Mouse (Mus musculus): ENCODE data around the gene Igsf9b. TPM values are rescaled to one million over a fixed set of nuclear protein-coding genes. Genes with fewer than 3 reads are reported as not detected.

Gene Igsf9b
- polyA plus RNA-seq, 1 experiment, result not detected

DNA sequence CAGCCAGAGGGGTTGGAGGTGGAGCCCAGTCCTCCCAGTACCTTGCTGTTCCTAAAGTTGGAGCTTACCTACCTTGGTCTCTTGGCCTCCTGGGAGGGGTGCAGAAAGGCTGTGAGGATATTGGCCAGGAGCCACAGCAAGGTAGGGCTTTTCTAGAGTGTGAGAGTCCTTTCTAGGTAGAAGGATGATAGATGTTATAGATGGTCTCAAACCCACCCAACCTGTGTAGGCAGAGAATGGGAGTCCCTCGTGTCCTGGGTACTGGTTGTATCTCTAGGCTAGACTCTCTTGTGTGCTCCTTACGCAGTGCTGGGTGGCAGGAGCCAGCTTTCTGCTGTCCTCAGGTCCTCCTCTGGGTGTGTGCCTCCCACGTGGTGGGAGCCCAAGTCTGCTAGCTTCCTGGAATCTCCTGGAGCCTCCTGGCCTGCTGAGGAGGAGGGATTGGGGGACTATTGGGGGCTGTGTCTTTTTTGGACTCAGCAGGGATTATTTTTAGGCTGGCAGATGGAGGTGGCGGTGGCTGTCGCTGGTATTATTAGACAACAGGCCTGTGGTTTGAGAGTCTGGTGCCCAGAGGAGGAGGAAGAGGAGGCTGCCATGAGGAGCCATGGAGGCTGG is 5.6 kb downstream of the Igsf9b start:
- Histone ChIP-seq H3K4me3 (ENCODE audit: insufficient read depth, low read depth, low read length) (no peak overlapping the region), H3K27ac (replicated peaks; ENCODE audit: low read depth, low read length) (no peak overlapping the region)

DNA sequence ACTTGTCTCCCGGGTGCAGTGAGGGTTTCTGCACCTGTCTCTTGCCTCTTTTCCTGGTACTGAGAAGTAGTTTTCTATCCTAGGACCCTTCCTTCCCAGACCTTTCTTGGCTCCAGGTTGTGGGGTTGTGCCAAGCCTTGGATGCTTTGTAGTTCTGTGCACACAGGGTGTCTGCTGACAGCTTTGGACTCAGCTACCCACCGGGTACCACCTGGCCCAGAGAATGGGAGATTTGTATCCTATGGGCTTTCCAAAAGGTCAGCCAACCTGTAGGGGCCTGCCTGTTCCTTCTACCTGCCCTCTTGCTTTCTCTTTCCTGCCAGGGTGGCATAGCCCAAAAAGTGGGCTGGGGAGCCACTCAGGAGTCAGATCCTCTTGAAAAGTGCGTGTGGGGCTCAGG is 6.5 kb downstream of the Igsf9b start:
- Histone ChIP-seq H3K4me1 (ENCODE audit: control insufficient read depth, insufficient read depth, insufficient read length, low read length) (no peaks in the 10 kb centered on the region), H3K4me3 (ENCODE audit: insufficient read depth, low read depth, low read length) (no peak overlapping the region), H3K27ac (replicated peaks; ENCODE audit: low read depth, low read length) (no peak overlapping the region)

More for the DNA sequence above, 5.6 kb downstream of the Igsf9b start:
- no peaks in the 10 kb centered on the region for H3K4me1 ChIP-seq (ENCODE audit: control insufficient read depth, insufficient read depth, insufficient read length, low read length)

DNA sequence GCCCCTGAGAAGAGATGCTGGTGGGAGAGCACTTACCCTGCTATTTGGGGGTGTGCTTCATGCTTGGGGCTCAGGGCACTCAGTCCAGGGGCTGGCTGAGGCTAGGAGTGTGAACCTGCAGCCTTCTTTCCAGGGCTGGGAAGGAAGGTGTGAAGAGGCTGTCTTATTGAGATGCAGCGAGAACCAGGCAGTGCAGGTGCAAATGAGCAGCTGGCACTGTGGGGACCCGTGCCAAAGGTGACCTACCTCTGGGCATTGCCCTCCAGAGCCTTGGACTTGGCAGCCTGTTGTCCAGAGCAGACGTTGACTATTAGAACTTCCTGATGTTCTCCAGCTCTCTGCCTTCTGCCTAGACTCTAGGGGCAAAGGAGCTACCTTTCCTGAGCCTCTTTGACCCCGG is 7.6 kb downstream of the Igsf9b start:
- no peak overlapping the region for H3K27ac ChIP-seq (replicated peaks; ENCODE audit: low read depth, low read length)
- no peak overlapping the region for H3K4me3 ChIP-seq (ENCODE audit: insufficient read depth, low read depth, low read length)
- no peaks in the 10 kb centered on the region for H3K4me1 ChIP-seq (ENCODE audit: control insufficient read depth, insufficient read depth, insufficient read length, low read length)

DNA sequence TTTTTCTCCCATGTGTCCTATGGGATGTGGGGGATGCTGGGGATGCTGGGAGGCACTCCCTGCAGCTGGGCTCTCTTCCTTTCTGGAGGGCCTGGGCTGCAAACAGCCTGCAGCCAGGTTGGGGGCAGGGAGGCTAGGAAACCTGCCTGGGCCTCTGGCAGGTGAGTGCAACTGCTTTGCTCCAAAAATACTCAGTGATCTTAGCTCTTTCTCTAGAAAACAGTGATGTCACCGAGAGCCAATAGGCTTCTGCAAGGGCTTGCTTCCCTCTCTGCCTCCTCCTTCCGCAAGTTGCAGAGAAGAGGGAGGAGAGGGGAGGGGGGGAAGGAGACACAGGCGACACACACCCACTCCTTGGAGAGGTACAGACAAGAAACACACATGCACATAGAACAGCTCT is 8.3 kb downstream of the Igsf9b start:
- Histone ChIP-seq H3K4me3 (ENCODE audit: insufficient read depth, low read depth, low read length) (no peak overlapping the region), H3K27ac (replicated peaks; ENCODE audit: low read depth, low read length) (no peak overlapping the region), H3K4me1 (ENCODE audit: control insufficient read depth, insufficient read depth, insufficient read length, low read length) (no peaks in the 10 kb centered on the region)

DNA sequence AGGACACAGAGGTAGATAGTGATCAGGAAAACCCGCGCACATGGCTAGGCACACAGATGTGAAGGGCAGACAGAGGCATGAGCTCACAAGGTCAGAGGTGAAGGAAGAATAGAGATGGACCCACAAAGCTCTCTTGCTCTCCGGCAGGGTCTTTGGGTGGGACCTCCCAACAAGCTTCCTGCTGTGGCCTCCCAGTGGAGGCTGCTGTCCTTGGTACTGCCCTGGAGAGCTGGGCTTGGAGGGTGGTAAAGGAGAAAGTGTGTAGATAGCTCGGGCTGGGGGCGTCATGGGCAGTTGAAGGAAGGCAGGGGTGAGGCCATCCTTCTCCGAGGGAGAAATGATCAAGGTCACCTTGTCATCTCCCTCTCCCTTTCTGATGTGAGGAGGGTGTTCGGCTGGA is 9.0 kb downstream of the Igsf9b start:
- no peak overlapping the region for H3K4me3 ChIP-seq (ENCODE audit: insufficient read depth, low read depth, low read length)
- H3K27ac ChIP-seq (replicated peaks; ENCODE audit: low read depth, low read length), result no peak overlapping the region
- H3K4me1 ChIP-seq (ENCODE audit: control insufficient read depth, insufficient read depth, insufficient read length, low read length), result no peaks in the 10 kb centered on the region

DNA sequence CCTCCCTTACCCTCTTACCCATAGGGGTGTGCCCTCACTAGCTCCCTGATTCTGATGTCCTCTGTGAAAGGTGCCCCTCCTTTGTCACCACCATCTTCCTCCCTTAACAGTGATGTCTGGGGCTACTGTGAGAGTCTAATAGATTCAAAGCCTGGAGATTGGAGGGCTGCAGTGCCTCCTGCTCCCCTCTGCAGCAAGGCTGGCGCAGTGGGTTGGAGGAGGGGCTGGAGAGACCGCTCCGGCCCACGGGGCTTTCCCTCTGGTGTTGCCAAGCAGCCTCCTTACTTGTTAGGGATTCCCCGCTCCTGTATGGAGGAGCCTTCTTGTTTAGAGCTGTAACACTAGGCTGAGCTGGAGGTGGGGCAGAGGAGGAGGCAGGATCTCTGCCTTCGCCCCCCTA is 9.6 kb downstream of the Igsf9b start:
- H3K4me3 ChIP-seq (ENCODE audit: insufficient read depth, low read depth, low read length), result no peak overlapping the region
- H3K4me1 ChIP-seq (ENCODE audit: control insufficient read depth, insufficient read depth, insufficient read length, low read length), result no peaks in the 10 kb centered on the region

DNA sequence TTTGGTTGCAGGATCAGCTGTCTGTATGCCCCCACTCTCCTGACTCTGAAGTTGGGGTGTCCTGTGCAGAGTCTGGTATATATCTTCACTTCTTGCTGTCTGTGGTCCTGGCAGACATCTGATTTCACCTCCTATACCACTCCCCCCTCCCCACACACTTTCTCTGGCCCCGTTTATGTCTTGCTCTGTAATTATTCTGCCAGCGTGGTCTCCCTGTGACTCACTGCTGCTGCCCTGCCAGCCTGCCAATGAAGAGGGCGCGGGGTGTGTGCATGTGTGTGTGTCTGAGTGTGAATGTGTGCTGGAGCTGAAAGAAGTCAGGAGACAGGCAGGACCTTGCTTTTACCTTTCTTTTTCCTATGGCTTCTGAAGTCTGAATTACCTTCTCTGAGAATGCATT is 11.0 kb downstream of the Igsf9b start:
- no peak overlapping the region for H3K4me3 ChIP-seq (ENCODE audit: insufficient read depth, low read depth, low read length)
- no peak overlapping the region for H3K27ac ChIP-seq (replicated peaks; ENCODE audit: low read depth, low read length)
- H3K4me1 ChIP-seq (ENCODE audit: control insufficient read depth, insufficient read depth, insufficient read length, low read length), result no peaks in the 10 kb centered on the region

More for the DNA sequence above, 9.6 kb downstream of the Igsf9b start:
- H3K27ac ChIP-seq (replicated peaks; ENCODE audit: low read depth, low read length), result no peak overlapping the region

DNA sequence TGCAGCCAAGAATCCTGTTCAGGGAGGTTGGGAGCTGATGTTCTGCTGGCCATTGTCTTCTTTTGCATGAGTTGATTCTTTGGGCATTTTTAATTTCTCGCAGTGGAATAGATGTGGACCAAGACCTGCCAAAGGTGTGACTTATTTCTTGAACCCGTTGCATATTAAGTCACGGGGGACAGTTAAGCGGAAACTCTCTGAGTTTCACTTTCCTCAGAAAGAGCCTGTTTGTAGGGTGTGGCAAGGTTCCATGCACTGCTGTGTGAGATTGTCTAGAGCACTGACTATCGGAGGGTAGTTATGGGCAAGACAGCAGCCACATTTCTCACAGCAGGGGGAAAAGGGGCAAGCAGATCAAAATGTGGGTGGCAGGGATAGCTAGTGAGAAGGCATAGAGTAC is 14.4 kb downstream of the Igsf9b start:
- Histone ChIP-seq H3K4me3 (ENCODE audit: insufficient read depth, low read depth, low read length) (no peak overlapping the region), H3K27ac (replicated peaks; ENCODE audit: low read depth, low read length) (no peak overlapping the region), H3K4me1 (ENCODE audit: control insufficient read depth, insufficient read depth, insufficient read length, low read length) (no peaks in the 10 kb centered on the region)

DNA sequence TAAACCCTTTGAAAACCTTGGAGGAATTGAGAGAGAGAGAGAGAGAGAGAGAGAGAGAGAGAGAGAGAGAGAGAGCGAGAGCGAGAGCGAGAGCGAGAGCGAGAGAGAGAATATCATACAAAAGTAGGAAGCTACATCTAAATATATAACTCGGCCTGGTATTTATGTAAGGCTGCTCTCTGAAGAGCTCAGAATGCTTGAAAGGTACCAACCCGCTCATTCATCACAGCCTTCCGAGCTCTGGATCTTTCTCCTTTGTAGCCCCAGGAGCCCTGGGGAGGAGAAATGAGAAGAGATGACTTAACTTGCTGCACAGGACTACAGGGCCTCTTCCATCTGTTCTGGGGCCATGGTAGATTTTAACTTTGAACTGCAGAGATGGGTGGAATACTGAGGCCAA is 22.3 kb downstream of the Igsf9b start:
- H3K27ac ChIP-seq (replicated peaks; ENCODE audit: low read depth, low read length), result no peak overlapping the region
- H3K4me1 ChIP-seq (ENCODE audit: control insufficient read depth, insufficient read depth, insufficient read length, low read length), result no peaks in the 10 kb centered on the region
- H3K4me3 ChIP-seq (ENCODE audit: insufficient read depth, low read depth, low read length), result no peak overlapping the region

DNA sequence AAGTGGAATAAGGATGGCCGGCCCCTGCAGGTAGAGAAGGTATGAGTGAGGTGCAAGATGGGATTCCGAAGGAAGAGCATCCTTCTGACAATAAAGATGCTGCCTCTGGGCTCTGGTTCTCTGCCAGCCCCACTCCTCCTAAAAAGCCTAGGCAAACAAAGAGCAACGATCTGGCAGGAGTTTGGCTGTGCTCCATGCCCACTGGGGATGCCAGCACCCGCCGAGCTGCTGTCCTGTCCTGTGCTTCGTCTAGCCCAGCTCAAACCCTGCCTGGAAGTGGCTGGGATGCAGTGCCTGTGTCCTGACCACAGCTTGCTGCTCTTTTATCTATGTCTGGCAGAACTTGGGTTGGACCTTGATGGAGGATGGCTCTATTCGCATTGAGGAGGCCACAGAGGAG is 23.3 kb downstream of the Igsf9b start:
- no peaks in the 10 kb centered on the region for H3K4me1 ChIP-seq (ENCODE audit: control insufficient read depth, insufficient read depth, insufficient read length, low read length)
- no peak overlapping the region for H3K4me3 ChIP-seq (ENCODE audit: insufficient read depth, low read depth, low read length)
- no peak overlapping the region for H3K27ac ChIP-seq (replicated peaks; ENCODE audit: low read depth, low read length)

DNA sequence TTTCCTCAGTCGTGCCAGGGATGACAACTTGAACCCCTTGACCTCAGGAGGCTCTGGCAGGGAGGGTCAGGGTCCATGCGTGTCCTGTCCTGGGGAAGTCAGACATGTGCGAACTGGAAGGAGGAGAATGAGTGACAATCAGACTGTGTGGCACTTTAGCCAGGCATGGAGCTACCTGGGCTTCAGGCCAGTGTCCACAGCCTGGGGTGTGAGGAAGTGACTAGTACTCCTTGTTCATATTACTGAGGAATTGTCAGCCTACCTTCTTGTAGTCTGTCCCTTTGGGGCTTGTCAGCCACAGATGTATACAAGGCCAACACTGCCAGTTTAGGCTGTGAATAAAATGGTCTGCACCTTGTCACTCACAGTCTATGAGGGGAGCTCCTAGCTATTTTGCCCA is 24.4 kb downstream of the Igsf9b start:
- no peak overlapping the region for H3K4me3 ChIP-seq (ENCODE audit: insufficient read depth, low read depth, low read length)
- no peak overlapping the region for H3K27ac ChIP-seq (replicated peaks; ENCODE audit: low read depth, low read length)
- H3K4me1 ChIP-seq (ENCODE audit: control insufficient read depth, insufficient read depth, insufficient read length, low read length), result no peaks in the 10 kb centered on the region

DNA sequence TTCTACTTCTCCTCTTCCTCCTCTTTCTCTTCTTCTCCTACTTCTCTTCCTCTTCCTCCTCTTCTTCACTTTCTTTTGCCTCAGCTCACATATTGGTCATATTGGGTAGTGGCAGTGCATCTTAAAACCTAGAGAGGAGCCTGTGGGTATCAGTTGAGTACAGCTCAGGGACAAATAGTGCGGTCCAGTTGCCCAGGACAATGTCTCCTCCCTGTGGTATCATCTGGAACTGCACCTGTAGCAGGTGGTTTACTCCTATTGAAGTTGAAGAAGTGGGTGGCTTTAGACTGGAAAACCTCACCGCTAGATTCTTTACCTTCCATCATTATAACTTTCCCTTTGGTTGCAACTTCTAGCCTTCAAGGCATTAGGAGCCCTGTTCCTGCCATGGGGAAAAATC is 26.9 kb downstream of the Igsf9b start:
- Histone ChIP-seq H3K4me3 (ENCODE audit: insufficient read depth, low read depth, low read length) (no peak overlapping the region), H3K27ac (replicated peaks; ENCODE audit: low read depth, low read length) (no peak overlapping the region)

DNA sequence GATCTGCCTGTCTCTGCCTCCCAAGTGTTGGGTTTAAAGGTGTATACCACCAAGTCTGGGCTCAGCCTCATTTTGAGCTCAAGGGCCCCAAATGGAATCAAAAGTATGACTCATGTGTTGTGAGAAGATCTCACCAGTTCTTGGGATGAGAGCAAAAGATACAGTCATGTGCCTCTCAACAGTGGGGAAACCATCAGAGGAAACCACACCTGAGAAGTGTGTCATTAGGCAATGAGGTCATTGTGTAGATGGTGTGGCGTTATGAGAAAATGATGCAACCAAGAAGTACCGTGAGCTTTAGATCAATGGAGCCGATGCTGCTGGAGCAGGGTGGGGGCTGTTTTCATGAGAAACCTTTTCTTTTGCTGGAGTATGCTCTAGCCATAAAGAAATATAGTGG is 28.6 kb downstream of the Igsf9b start:
- Histone ChIP-seq H3K4me1 (ENCODE audit: control insufficient read depth, insufficient read depth, insufficient read length, low read length) (no peaks in the 10 kb centered on the region), H3K4me3 (ENCODE audit: insufficient read depth, low read depth, low read length) (no peak overlapping the region), H3K27ac (replicated peaks; ENCODE audit: low read depth, low read length) (no peak overlapping the region)

More for the DNA sequence above, 26.9 kb downstream of the Igsf9b start:
- no peaks in the 10 kb centered on the region for H3K4me1 ChIP-seq (ENCODE audit: control insufficient read depth, insufficient read depth, insufficient read length, low read length)

DNA sequence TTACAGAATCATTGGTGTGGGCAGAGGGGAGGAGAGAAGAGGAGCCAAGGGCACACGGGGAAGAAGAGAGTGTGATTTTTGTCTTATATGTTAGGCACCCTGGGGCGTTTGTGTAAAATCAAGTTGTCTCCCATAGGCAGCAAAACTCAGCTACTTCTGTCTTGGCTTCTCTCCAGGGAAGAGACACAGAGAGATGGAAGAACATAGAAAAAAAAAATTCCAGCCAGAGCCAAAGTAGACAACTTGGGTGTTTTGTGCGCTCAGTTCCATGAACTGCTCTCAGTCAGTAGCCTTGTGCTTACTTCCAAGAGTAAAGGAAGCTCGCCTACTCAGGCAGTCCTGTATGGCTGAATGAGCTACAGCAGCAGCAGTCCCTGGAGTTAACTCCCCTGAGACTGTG is 31.4 kb downstream of the Igsf9b start:
- Histone ChIP-seq H3K27ac (replicated peaks; ENCODE audit: low read depth, low read length) (no peak overlapping the region), H3K4me1 (ENCODE audit: control insufficient read depth, insufficient read depth, insufficient read length, low read length) (no peaks in the 10 kb centered on the region), H3K4me3 (ENCODE audit: insufficient read depth, low read depth, low read length) (no peak overlapping the region)

DNA sequence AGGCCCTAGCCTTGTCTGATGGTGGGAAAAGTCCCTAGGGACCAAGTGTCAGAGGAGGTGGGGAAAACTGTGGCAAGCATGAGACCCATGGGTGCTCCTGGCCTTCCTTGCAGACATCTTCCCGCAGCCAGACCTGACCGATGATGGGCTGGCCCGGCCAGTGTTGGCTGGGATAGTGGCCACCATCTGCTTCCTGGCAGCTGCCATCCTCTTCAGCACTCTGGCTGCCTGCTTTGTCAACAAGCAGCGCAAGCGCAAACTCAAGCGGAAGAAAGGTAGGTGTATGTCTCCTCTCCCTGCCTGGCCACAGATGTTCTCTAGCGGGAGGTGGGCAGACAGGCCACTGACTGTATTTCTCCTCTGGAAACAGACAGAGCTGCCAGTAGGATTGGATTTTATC is 32.5 kb downstream of the Igsf9b start:
- Histone ChIP-seq H3K4me1 (ENCODE audit: control insufficient read depth, insufficient read depth, insufficient read length, low read length) (no peaks in the 10 kb centered on the region), H3K27ac (replicated peaks; ENCODE audit: low read depth, low read length) (no peak overlapping the region), H3K4me3 (ENCODE audit: insufficient read depth, low read depth, low read length) (no peak overlapping the region)

DNA sequence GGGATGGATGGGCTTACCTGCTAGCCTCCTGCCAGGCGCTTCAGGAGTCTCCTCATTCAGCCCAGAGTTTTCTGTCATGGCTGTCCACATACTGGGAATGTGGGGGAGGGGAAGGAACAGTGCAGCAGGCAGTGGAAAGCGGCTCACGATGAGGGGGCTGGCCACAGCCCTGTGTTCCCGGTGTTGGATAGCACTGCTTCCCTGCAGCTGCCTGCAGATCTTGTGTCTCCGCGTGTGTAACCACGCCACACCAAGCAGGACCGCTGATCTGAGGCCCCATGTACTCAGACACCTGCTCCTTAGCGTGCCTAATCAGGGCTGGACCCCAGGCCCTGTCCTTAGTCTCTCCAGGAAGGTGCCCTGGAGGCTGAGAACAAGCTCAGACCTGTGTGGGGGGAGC is 35.9 kb downstream of the Igsf9b start:
- Histone ChIP-seq H3K27ac (replicated peaks; ENCODE audit: low read depth, low read length) (no peak overlapping the region), H3K4me1 (ENCODE audit: control insufficient read depth, insufficient read depth, insufficient read length, low read length) (no peaks in the 10 kb centered on the region), H3K4me3 (ENCODE audit: insufficient read depth, low read depth, low read length) (no peak overlapping the region)

Measured in brown adipose tissue, adult 24 weeks (tissue).